Mouse (Mus musculus) mature B cell (primary cell): ENCODE results near the gene Casp8ap2.

Experiments
- in situ Hi-C: fragments of 300-500 bp; cut with MboI; formaldehyde crosslinking; loops from 2 replicates; pipeline ENCODE4 v1.14.3; 2019

The Casp8ap2 gene

GRCm38 (mm10) chr4:32615034-32615881, at the start of gene Casp8ap2:
Casp8ap2 (plus strand) TSS chr4:32615451.
- in situ Hi-C loops = no loop called here

- in situ Hi-C loops = loop anchor here (10.0 kb wide), 1 partner anchor 514 kb away; no protein-coding TSS in a partner anchor
These were observed 46.2 kb upstream of the Casp8ap2 start for GRCm38 (mm10) chr4:32569054-32569453.

- in situ Hi-C loops = loop anchor here (10.0 kb wide), 1 partner anchor 515 kb away; no protein-coding TSS in a partner anchor
These were observed 45.0 kb upstream of the Casp8ap2 start for GRCm38 (mm10) chr4:32569995-32570938.

- in situ Hi-C loops = no loop called here
These were observed 44.3 kb upstream of the Casp8ap2 start for GRCm38 (mm10) chr4:32570939-32571317.

GRCm38 (mm10) chr4:32571441-32571840, 43.8 kb upstream of the Casp8ap2 start:
- in situ Hi-C loops = no loop called here

- in situ Hi-C loops = no loop called here
These were observed 43.1 kb upstream of the Casp8ap2 start for GRCm38 (mm10) chr4:32572118-32572517.

GRCm38 (mm10) chr4:32573586-32573985, 41.7 kb upstream of the Casp8ap2 start:
- in situ Hi-C loops = no loop called here

- in situ Hi-C loops = no loop called here
These were observed 40.6 kb upstream of the Casp8ap2 start for GRCm38 (mm10) chr4:32574604-32575003.

- in situ Hi-C loops = no loop called here
These were observed 40.1 kb upstream of the Casp8ap2 start for GRCm38 (mm10) chr4:32575165-32575564.

- in situ Hi-C loops = no loop called here
These were observed 35.4 kb upstream of the Casp8ap2 start for GRCm38 (mm10) chr4:32579850-32580249.

GRCm38 (mm10) chr4:32584181-32584580, 31.1 kb upstream of the Casp8ap2 start:
- in situ Hi-C loops = no loop called here

GRCm38 (mm10) chr4:32586596-32586995, 28.7 kb upstream of the Casp8ap2 start:
- in situ Hi-C loops = no loop called here

- in situ Hi-C loops = no loop called here
These were observed 27.7 kb upstream of the Casp8ap2 start for GRCm38 (mm10) chr4:32587543-32587942.

- in situ Hi-C loops = no loop called here
These were observed 27.0 kb upstream of the Casp8ap2 start for GRCm38 (mm10) chr4:32588237-32588636.

- in situ Hi-C loops = no loop called here
These were observed 14.1 kb upstream of the Casp8ap2 start for GRCm38 (mm10) chr4:32601135-32601534.

GRCm38 (mm10) chr4:32602660-32603059, 12.6 kb upstream of the Casp8ap2 start, which contains the start of gene Gja10:
Gja10 (minus strand) TSS chr4:32602760.
- in situ Hi-C loops = no loop called here

- in situ Hi-C loops = no loop called here
These were observed 6.4 kb downstream of the Casp8ap2 start for GRCm38 (mm10) chr4:32621637-32622036.

- in situ Hi-C loops = no loop called here
These were observed 36.4 kb downstream of the Casp8ap2 start for GRCm38 (mm10) chr4:32651669-32652068.

GRCm38 (mm10) chr4:32656146-32656904, 41.1 kb downstream of the Casp8ap2 start:
- in situ Hi-C loops = no loop called here

- in situ Hi-C loops = no loop called here
These were observed 41.8 kb downstream of the Casp8ap2 start, which contains the start of gene Mdn1 for GRCm38 (mm10) chr4:32656918-32657662. Mdn1 (plus strand) TSS chr4:32657119.

GRCm38 (mm10) chr4:32665843-32666242, 50.6 kb downstream of the Casp8ap2 start:
- in situ Hi-C loops = no loop called here
